Mouse (Mus musculus) spleen, adult 12 weeks (tissue): ENCODE results near the gene Blvrb.

ENCODE experiments used
- DNase-seq: peaks from one replicate; pipeline ENCODE4 v3.0.0; 2022; ENCODE audit warnings: low spot score

Blvrb gene

GRCm38 (mm10) chr7:27449256-27449862 lies 1.6 kb downstream of the Blvrb start:
- DNase-seq, result peak; percentile 74

- DNase-seq, result no peak
Observed at GRCm38 (mm10) chr7:27451359-27451758, 3.6 kb downstream of the Blvrb start.

GRCm38 (mm10) chr7:27452206-27452770 lies 4.5 kb downstream of the Blvrb start:
- no peak for DNase-seq

GRCm38 (mm10) chr7:27454461-27455121 lies 6.8 kb downstream of the Blvrb start:
- DNase-seq, result peak; percentile 46

DNA sequence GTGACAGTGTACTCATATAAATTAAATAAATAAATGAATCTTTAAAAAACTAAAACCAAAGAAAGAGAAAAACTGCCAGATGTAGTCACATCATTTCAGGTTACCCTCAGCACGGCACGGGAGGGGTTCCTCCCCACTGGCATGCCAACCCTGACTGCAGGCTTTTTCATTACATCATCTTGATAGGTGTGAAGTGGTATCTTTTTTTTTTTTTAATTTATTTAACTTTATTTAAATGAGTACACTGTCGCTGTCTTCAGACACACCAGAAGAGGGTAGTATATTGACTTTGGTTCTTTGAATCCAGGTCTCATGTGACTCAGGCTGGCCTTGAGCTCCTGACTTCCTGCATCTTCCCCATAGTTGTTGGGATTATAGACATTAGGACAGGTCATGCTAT lies 7.5 kb downstream of the Blvrb start:
- no peak for DNase-seq

- DNase-seq, result no peak
Observed at GRCm38 (mm10) chr7:27458614-27459013, 10.8 kb downstream of the Blvrb start.

DNA sequence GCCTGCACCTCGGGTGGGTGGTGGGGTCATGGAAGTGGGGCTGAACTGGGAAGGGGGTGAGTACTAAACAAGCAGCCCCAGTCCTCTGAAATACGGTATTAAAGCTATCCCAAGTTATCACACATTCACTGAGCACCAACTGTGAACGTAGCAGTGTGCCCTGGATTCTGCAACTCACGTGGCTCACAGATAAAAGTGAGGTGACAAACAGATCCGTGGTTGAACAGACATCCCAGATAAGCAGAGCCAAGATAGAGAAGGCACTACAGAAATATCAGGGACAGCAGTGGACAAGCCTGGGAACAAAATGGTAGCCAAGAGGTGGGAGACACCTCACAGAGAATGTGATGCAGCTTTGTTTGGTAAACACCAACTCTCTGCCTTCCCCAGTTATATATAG lies 11.9 kb downstream of the Blvrb start:
- DNase-seq, result no peak

GRCm38 (mm10) chr7:27460477-27460876 lies 12.7 kb downstream of the Blvrb start:
- no peak for DNase-seq

GRCm38 (mm10) chr7:27467648-27468047 lies 19.9 kb downstream of the Blvrb start:
- no peak for DNase-seq

DNA sequence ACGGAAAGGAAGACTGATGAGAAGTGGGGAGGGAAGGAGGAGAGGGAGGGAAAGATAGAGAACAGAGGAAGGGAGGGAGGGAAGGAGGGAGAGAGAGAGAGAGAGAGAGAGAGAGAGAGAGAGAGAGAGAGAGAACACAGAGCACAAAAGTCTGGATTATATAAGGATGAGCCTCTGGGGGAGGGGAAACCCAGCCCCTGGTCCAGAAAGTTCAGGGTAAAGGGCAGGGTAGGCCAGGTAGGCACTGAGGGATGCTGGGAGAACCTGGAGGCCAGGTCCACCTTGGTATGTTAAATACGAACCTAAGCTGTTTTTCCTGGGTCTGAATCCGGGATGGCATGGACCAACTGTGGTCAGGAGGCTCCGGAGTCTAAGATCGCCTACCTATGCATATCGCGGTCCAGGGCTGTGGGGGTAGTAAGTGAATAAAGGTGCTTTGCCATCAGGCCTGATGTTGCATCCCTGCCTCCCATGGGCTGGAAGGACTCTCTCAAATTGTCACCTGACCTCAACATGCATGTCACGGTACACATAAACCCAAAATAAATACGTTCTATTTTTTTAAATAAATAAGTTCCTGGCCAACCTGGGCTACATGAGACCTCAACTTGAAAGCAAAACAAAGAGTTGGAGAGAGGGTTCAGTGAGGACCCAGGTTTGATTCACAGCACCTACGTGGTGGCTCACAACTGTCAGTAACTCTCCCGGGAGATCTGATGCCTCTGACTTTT lies 23.8 kb downstream of the Blvrb start:
- no peak for DNase-seq

- DNase-seq, result peak; percentile 35
Observed at GRCm38 (mm10) chr7:27472596-27472995, 24.8 kb downstream of the Blvrb start.

GRCm38 (mm10) chr7:27473156-27473834 lies 25.5 kb downstream of the Blvrb start, which contains the start of gene Sertad3:
TSS of gene Sertad3 (plus strand) at chr7:27473768.
- peak; percentile 98 for DNase-seq

DNA sequence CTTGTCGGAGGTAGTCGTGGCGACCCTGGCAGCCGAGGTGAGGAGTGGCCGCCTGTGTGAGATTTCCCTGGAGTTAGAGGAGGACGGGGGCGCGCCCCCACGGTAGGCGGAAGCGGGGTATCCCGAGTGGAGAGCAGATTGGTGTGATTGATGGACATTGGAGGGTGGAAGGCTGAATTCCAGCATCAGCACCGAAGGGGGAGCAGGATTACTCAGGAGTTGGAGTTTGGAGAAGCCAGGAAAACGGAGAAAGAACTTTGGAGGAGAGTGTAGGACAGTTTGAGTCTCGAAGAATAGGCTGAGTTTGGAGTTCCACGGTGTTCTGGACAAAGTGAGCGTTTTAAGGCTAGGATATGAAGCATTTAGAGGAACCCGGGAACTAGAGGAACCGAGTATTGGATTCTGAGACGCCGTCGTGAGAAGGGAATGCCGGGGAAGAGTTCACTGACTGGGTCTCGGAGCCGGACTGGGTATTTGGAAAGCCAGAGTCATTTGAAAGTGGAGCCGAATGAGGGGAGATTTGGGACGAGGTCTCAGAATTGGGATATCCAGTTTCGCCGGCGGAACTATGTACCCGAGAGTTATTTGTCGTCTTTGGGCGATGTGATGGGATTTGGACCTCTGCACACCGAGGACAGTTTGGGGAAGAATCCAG lies 26.2 kb downstream of the Blvrb start:
- no peak for DNase-seq

DNA sequence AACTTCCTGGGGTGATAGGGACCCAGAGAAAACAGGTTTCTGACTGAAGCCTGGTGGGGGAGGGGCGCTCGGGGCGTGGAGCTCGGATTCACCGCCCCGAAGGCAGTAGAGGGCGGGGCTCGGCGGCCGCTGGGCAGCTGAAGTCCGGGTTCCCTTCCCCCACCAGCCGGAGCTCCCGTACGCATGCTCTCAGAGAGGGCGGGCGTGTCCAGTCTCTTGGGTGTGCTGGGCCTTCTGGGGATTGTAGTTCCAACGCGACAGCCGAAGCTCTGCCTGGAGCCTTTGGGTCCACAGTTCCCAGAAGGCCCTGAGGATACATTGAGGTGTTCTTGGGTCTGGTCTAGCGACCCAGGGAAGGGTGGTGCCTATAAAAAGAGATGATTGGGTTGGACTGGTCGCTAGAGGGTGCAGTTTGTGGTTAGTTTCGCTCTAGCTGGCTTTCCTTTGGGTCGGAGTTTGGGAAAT lies 26.7 kb downstream of the Blvrb start:
- DNase-seq, result peak; percentile 94

DNA sequence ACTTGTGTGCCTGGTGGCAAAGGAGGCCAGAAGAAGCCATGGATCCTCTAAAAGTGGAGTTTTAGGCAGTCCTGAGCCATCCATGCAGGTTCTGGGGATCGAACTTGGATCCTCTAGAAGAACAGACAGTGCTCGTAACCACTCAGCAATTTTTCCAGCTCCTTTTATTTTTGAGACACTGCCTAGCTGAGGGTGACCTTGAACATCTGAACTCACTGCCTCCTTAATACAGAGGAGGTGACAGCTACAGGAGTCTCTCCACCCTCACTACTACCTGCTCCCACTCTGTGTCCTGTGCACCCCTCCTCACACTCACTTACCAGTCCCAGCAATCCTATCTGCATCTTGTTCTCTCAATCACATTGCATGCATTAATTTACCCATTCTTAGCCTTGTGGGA lies 27.8 kb downstream of the Blvrb start:
- DNase-seq, result no peak

DNA sequence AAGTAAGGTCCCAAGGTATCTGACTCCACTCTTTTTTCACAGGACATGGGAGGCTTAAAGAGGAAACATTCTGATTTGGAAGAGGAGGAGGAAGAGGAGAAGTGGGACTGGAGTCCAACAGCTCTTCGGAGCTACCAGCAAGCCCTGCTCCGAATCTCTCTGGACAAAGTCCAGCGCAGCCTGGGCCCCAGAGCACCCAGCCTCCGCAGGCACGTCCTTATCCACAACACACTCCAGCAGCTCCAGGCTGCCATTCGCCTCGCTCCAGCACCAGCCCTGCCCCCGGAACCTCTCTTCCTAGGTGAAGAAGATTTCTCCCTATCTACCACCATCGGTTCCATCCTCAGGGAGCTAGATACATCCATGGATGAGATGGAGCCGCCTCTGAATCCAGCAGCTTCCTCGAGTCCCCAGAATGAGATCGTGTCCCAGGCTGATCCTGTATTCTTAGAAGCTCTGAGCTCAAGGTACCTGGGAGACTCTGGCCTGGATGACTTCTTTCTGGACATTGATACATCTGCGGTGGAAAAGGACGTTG lies 28.4 kb downstream of the Blvrb start:
- no peak for DNase-seq

DNA sequence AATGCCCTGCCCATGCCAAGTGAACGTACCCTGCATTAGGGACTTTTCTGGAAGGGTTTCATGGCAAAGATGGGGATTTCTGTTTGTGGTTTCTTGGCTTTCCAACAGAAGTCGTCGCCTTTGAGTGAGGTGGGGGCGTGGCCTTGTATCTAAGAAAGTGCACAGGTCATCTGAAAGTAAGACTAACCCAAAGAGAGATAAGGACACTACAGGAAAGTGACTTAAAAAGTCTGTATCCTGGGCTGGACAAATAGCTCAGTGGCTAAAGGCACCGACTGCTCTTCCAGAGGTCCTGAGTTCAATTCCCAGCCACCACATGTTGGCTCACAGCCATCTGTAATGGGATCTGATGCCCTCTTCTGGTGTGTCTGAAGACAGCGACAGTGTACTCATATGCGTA lies 30.8 kb downstream of the Blvrb start:
- no peak for DNase-seq

DNA sequence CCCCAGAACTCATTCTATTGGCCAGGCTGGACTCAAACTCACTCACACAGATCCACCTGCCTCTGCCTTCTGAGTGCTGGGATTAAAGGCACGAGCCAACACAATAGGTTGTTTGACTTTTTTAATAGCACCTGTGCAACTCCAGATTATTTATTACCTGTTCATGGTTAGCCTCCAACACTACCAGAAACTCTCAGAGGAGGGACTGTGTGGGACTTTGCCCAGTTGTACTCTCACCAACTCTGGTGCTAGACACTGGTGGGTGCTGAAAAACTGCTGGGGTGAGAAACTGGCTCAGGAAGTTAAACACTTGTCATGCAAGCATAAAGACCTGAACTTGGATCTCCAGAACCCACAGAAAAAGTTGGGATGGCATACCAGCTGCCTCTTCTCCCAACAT lies 32.0 kb downstream of the Blvrb start:
- no peak for DNase-seq

GRCm38 (mm10) chr7:27480506-27480905 lies 32.7 kb downstream of the Blvrb start:
- no peak for DNase-seq

GRCm38 (mm10) chr7:27480927-27481626 lies 33.3 kb downstream of the Blvrb start:
- DNase-seq, result no peak

DNA sequence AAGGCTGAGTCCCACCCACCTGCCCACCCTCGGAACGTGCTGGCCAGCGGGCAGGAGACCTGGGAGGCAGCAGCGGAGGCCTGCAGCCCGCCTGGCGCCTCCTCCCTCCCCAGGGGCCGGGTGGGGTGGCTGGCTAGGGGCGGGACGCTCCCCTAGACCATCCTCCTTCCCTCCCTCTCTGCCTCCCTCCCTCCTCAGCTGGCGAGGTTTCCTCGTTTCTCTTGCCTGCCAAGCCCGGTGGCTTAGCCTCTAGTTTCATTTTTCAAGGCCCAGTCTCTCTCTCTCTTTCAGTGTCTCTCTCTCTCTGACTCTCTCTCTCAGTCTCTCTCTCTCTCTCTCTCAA lies 33.8 kb downstream of the Blvrb start:
- DNase-seq, result peak; percentile 67
